Mouse (Mus musculus): ENCODE measurements around the gene Tns3.
"Not testable (repeated sequence)": the region's sequence is repeated elsewhere in the genome, so short reads cannot be mapped to it uniquely, and the experiment has no call there.

Tns3 gene

GRCm38 (mm10) chr11:8644272-8644671 is 20.1 kb downstream of the Tns3 start:
- no peak for DNase-seq

- DNase-seq = no peak
These were observed 22.6 kb downstream of the Tns3 start for GRCm38 (mm10) chr11:8641634-8642277.

GRCm38 (mm10) chr11:8639726-8640125 is 24.6 kb downstream of the Tns3 start:
- no peak for DNase-seq

GRCm38 (mm10) chr11:8639007-8639718 is 25.2 kb downstream of the Tns3 start:
- DNase-seq = no peak

GRCm38 (mm10) chr11:8637469-8638447 is 26.6 kb downstream of the Tns3 start:
- no peak for DNase-seq

GRCm38 (mm10) chr11:8636680-8637079 is 27.7 kb downstream of the Tns3 start:
- no peak for DNase-seq

GRCm38 (mm10) chr11:8635778-8636177 is 28.6 kb downstream of the Tns3 start:
- DNase-seq = no peak

- DNase-seq = no peak
These were observed 29.5 kb downstream of the Tns3 start for GRCm38 (mm10) chr11:8634728-8635410.

GRCm38 (mm10) chr11:8632163-8632562 is 32.2 kb downstream of the Tns3 start:
- DNase-seq = no peak

- no peak for DNase-seq
These were observed 34.4 kb downstream of the Tns3 start for GRCm38 (mm10) chr11:8629862-8630390.

GRCm38 (mm10) chr11:8629326-8629725 is 35.0 kb downstream of the Tns3 start:
- no peak for DNase-seq

- no peak for DNase-seq
These were observed 35.5 kb downstream of the Tns3 start for GRCm38 (mm10) chr11:8628846-8629253.

GRCm38 (mm10) chr11:8627156-8627555 is 37.2 kb downstream of the Tns3 start:
- DNase-seq = no peak

GRCm38 (mm10) chr11:8626715-8627114 is 37.6 kb downstream of the Tns3 start:
- DNase-seq = no peak

GRCm38 (mm10) chr11:8625915-8626604 is 38.3 kb downstream of the Tns3 start:
- DNase-seq = no peak

- no peak for DNase-seq
These were observed 38.9 kb downstream of the Tns3 start for GRCm38 (mm10) chr11:8625451-8625850.

- DNase-seq = no peak
These were observed 40.0 kb downstream of the Tns3 start for GRCm38 (mm10) chr11:8624179-8624886.

GRCm38 (mm10) chr11:8623852-8624178 is 40.5 kb downstream of the Tns3 start:
- DNase-seq = no peak

GRCm38 (mm10) chr11:8622668-8623067 is 41.7 kb downstream of the Tns3 start:
- no peak for DNase-seq

GRCm38 (mm10) chr11:8619111-8619510 is 45.2 kb downstream of the Tns3 start:
- DNase-seq = not testable (repeated sequence)

- DNase-seq = no peak
These were observed 46.0 kb downstream of the Tns3 start for GRCm38 (mm10) chr11:8618301-8618700.
